Mouse (Mus musculus) liver, embryonic 12.5 days (tissue): ENCODE measurements around the gene Urah. TPM values are rescaled to one million over a fixed set of nuclear protein-coding genes. Genes with fewer than 3 reads are reported as not detected.
A peak's percentile ranks its signal among the peaks of the same experiment; 100 is the strongest.

Source experiments
- ATAC-seq: fragments of 200-750 bp; cut with Nextera tagmentation; 2 replicates; pipeline ENCODE4 v1.8.0; 2017; ENCODE audit warnings: moderate number of reproducible peaks, mild to moderate bottlenecking, moderate library complexity
- H3K27ac ChIP-seq: fragments of 300-500 bp; sonication (generic); 2 replicates; pipeline ENCODE4 v1.5.1; 2016; ENCODE audit warnings: mild to moderate bottlenecking
- H3K27me3 ChIP-seq: fragments of 300-500 bp; sonication (generic); replicated peaks from 2 replicates; pipeline ENCODE4 v1.6.1; 2016; ENCODE audit warnings: mild to moderate bottlenecking, moderate library complexity
- H3K36me3 ChIP-seq: fragments of 300-500 bp; sonication (generic); 2 replicates; pipeline ENCODE4 v1.6.1; 2016; ENCODE audit warnings: mild to moderate bottlenecking, moderate library complexity
- H3K4me1 ChIP-seq: fragments of 300-500 bp; sonication (generic); 2 replicates; pipeline ENCODE4 v1.6.1; 2016
- H3K4me2 ChIP-seq: fragments of 300-500 bp; sonication (generic); 2 replicates; pipeline ENCODE4 v1.6.1; 2016; ENCODE audit warnings: mild to moderate bottlenecking, moderate library complexity
- H3K4me3 ChIP-seq: fragments of 300-500 bp; sonication (generic); 2 replicates; pipeline ENCODE4 v1.5.1; 2016; ENCODE audit warnings: mild to moderate bottlenecking, moderate library complexity
- H3K9ac ChIP-seq: fragments of 300-500 bp; sonication (generic); 2 replicates; pipeline ENCODE4 v1.6.1; 2016; ENCODE audit warnings: mild to moderate bottlenecking, moderate library complexity
- H3K9me3 ChIP-seq: fragments of 300-500 bp; sonication (generic); replicated peaks from 2 replicates; pipeline ENCODE4 v1.6.1; 2016; ENCODE audit warnings: mild to moderate bottlenecking, moderate library complexity
- WGBS: fragments of 180-500 bp; shearing (Covaris S2); methylation state at CpG from one replicate; pipeline ENCODE4 v1.1.7; 2016; ENCODE audit not compliant: insufficient replicate concordance; 5-methylcytosine and 5-hydroxymethylcytosine counted together
- polyA plus RNA-seq: library from polyadenylated mRNA; unstranded; fragments of >200 nt; fragmentation: Nextera tagmentation; extraction: Ambion mirVana; gene quantifications from 2 replicates; pipeline ENCODE4 v1.2.1, GENCODE M21; 2016

Gene Urah
- polyA plus RNA-seq, 1 experiment from 2014 or later, result 4.5 TPM

DNA sequence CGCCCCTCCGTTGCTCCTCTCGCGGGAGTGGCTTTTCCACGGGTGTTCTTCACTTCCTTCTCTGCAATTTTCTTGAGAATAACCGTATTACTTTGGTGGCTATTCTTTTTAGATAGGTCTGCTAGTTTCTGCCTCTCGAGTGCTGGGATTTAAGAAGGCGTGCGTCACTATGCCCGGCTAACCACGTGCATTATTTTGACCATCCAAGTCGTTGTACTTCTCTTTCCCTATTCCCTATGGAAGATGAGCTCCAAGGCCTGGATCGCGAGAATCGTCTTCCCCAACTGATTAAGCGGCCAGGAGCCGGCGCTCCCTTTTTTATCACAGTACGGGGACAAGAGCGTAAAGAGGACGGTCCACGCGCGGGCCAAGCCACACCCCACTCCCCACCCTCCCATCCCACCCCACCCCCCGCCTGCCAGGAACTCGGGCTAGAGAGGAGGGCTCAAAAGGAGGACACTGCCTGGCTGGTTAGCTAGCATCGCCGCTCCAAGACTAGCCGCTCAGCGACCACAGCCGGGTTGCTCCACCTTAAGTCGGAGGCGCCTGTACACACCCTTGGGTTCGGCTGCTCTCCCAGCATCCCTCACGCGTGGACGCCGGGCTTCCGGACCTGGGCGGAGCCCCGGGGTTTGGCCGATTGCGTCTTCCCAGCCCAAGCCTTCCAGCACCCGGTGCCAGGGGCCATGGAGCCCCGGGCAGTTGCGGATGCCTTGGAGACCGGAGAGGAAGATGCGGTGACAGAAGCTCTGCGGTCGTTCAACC lies 22.1 kb downstream of the Urah start, which contains the start of gene Ric8a:
TSS of gene Ric8a (plus strand) at position 173 of the 765 bp plus-strand sequence.
- Histone ChIP-seq H3K4me3 (peak within 1 kb of the TSS; percentile 89), H3K9ac (peak within 1 kb of the TSS; percentile 87), H3K9me3 (no peaks in the 10 kb centered on the region), H3K4me1 (peaks cover 44% of the 10 kb centered on the region), H3K27ac (peak within 1 kb of the TSS; percentile 98), H3K27me3 (no peaks in the 10 kb centered on the region), H3K36me3 (peaks cover 71% of the 10 kb centered on the region), H3K4me2 (peak within 1 kb of the TSS; percentile 96)
- under 1% methylated on average over 50 of the region's 50 CpGs for WGBS
- peak; percentile 84 for ATAC-seq

GRCm38 (mm10) chr7:140857550-140858505 lies 23.0 kb downstream of the Urah start, which contains the start of gene Bet1l:
Gene Bet1l (minus strand): TSS chr7:140857577.
- Histone ChIP-seq H3K4me2 (peak within 1 kb of the TSS; percentile 96), H3K4me1 (peaks cover 44% of the 10 kb centered on the region), H3K4me3 (peak within 1 kb of the TSS; percentile 89), H3K9me3 (no peaks in the 10 kb centered on the region), H3K9ac (peak within 1 kb of the TSS; percentile 87), H3K27ac (peak within 1 kb of the TSS; percentile 98), H3K27me3 (no peaks in the 10 kb centered on the region), H3K36me3 (peaks cover 71% of the 10 kb centered on the region)
- ATAC-seq, result peak; percentile 20
- WGBS, result 27% methylated on average over 40 of the region's 40 CpGs

DNA sequence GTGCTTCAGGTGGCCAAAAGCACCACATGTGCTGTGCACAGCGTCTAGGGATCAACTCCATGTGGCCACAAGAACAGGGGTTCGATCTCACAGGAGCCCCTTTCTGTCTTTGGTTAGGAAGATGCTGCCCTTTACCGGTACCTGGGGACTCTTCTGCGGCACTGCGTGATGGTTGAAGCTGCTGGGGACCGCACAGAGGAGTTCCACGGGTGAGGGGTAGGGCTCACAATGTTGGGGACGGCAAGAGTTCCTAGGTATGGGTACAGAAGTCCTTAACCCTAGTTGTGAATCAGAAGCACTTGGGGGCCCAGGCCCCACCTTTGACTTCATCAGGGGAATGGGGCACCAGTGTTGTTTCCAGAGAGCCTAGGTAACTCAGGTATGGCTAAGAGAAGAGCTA lies 23.9 kb downstream of the Urah start:
- Histone ChIP-seq H3K4me3 (peak overlapping the region; percentile 89; the same call in 1 of the 2 replicates), H3K9ac (peak overlapping the region; percentile 3; the same call in 1 of the 2 replicates), H3K27me3 (no peaks in the 10 kb centered on the region), H3K27ac (no peak overlapping the region), H3K4me1 (peaks cover 41% of the 10 kb centered on the region), H3K36me3 (peaks cover 71% of the 10 kb centered on the region), H3K4me2 (peak overlapping the region; percentile 96), H3K9me3 (no peaks in the 10 kb centered on the region)
- 89% methylated on average over 8 of the region's 8 CpGs for WGBS
- no peak for ATAC-seq

DNA sequence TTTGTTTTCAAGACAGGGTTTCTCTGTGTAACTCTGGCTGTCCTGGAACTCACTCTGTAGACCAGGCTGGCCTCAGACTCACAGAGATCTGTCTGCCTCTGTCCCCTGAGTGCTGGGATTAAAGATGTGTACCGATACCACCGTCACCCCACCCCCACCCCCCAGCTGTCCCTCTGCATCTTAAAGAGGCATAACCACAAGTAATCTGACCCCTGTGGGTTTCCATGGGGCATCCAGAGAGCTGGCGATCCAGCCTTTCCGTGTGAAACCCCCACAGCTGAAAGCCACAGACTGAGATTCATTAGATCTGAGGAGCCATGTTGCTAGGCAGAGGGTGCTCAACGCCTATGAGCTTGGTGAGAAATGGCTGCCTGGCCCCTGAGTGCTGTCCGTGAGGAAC lies 25.2 kb downstream of the Urah start:
- H3K9me3 ChIP-seq, result no peaks in the 10 kb centered on the region
- no peak overlapping the region for H3K27ac ChIP-seq
- no peak overlapping the region for H3K4me2 ChIP-seq
- H3K4me3 ChIP-seq, result no peak overlapping the region
- no peak overlapping the region for H3K9ac ChIP-seq
- H3K36me3 ChIP-seq, result peaks cover 71% of the 10 kb centered on the region
- peaks cover 28% of the 10 kb centered on the region for H3K4me1 ChIP-seq
- no peak for ATAC-seq
- H3K27me3 ChIP-seq, result no peaks in the 10 kb centered on the region
- WGBS, result 63% methylated on average over 6 of the region's 6 CpGs

GRCm38 (mm10) chr7:140860728-140861127 lies 25.9 kb downstream of the Urah start:
- ATAC-seq, result no peak
- H3K4me2 ChIP-seq, result no peak overlapping the region
- no peak overlapping the region for H3K9ac ChIP-seq
- peaks cover 76% of the 10 kb centered on the region for H3K36me3 ChIP-seq
- H3K27ac ChIP-seq, result no peak overlapping the region
- peaks cover 22% of the 10 kb centered on the region for H3K4me1 ChIP-seq
- no peaks in the 10 kb centered on the region for H3K27me3 ChIP-seq
- no peak overlapping the region for H3K4me3 ChIP-seq
- 82% methylated on average over 5 of the region's 5 CpGs for WGBS
- no peaks in the 10 kb centered on the region for H3K9me3 ChIP-seq

- no peaks in the 10 kb centered on the region for H3K27me3 ChIP-seq
- no peak overlapping the region for H3K4me2 ChIP-seq
- no peak overlapping the region for H3K9ac ChIP-seq
- ATAC-seq, result no peak
- H3K27ac ChIP-seq, result no peak overlapping the region
- no peaks in the 10 kb centered on the region for H3K4me1 ChIP-seq
- peaks cover 92% of the 10 kb centered on the region for H3K36me3 ChIP-seq
- 84% methylated on average over 12 of the region's 12 CpGs for WGBS
- H3K4me3 ChIP-seq, result no peak overlapping the region
- no peaks in the 10 kb centered on the region for H3K9me3 ChIP-seq
Measured at GRCm38 (mm10) chr7:140864761-140865160, 29.9 kb downstream of the Urah start.

GRCm38 (mm10) chr7:140874224-140874623 lies 39.4 kb downstream of the Urah start:
- no peaks in the 10 kb centered on the region for H3K9me3 ChIP-seq
- H3K27me3 ChIP-seq, result no peaks in the 10 kb centered on the region
- ATAC-seq, result no peak
- peaks cover 12% of the 10 kb centered on the region for H3K4me1 ChIP-seq
- peaks cover 76% of the 10 kb centered on the region for H3K36me3 ChIP-seq
- no peak overlapping the region for H3K4me2 ChIP-seq
- H3K27ac ChIP-seq, result 0 out of 2 replicates have a peak overlapping the region, but pooled peaks have one; percentile 7
- WGBS, result 42% methylated on average over 4 of the region's 4 CpGs
- H3K4me3 ChIP-seq, result no peak overlapping the region
- H3K9ac ChIP-seq, result no peak overlapping the region

GRCm38 (mm10) chr7:140877364-140877763 lies 42.5 kb downstream of the Urah start:
- no peak overlapping the region for H3K4me3 ChIP-seq
- no peak for ATAC-seq
- WGBS, result 68% methylated on average over 6 of the region's 6 CpGs

DNA sequence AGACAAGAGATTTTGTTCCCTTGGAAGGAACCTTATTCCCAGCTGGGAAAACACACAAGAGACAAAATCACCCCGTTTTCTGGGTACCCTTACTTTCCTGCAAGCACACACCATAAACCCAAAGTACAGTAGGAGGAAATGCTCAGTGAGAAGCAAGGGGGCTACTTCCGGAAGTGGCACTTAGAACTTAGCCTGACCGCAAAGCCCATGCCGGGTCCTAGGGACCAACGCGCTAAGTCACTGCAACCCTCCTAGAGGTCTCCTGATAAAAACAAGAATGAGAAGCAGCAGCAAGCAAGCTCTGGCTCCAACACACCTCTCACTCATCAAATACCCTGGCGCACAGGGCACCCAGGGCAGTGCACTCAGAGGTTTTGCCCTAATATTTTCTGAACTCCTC lies 44.5 kb downstream of the Urah start:
- WGBS, result 36% methylated on average over 7 of the region's 7 CpGs
- Histone ChIP-seq H3K4me1 (peaks cover 46% of the 10 kb centered on the region), H3K9me3 (no peaks in the 10 kb centered on the region), H3K27me3 (no peaks in the 10 kb centered on the region), H3K9ac (no peak overlapping the region), H3K27ac (peak overlapping the region; percentile 51; the same call in 1 of the 2 replicates), H3K4me2 (peak overlapping the region; percentile 91), H3K36me3 (peaks cover 47% of the 10 kb centered on the region), H3K4me3 (peak overlapping the region; percentile 16; the same call in 1 of the 2 replicates)
- no peak for ATAC-seq

More at GRCm38 (mm10) chr7:140877364-140877763, 42.5 kb downstream of the Urah start:
- no peak overlapping the region for H3K27ac ChIP-seq
- H3K27me3 ChIP-seq, result no peaks in the 10 kb centered on the region
- H3K4me2 ChIP-seq, result no peak overlapping the region
- H3K36me3 ChIP-seq, result peaks cover 50% of the 10 kb centered on the region
- no peaks in the 10 kb centered on the region for H3K9me3 ChIP-seq
- no peak overlapping the region for H3K9ac ChIP-seq
- peaks cover 33% of the 10 kb centered on the region for H3K4me1 ChIP-seq

DNA sequence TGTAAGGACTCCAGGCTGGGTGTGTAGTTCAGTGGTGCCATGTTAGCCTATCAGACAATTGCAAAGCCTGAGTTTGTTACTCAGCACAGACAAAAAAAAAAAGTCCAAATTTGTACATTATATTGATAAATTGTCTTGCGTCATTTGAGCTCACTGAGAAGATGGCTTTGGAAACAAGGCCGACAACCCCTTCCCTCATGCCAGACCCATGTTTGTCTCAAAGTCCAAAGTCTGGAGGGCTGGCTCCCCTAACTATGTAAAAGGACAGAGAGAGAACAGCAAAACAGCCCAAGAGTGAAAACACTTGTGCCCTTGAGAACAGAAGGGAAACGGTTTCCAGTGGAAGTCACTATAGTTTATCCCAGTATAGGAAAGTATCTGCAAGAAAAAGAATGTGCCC lies 45.6 kb downstream of the Urah start:
- H3K4me3 ChIP-seq, result peak overlapping the region; percentile 99
- no peaks in the 10 kb centered on the region for H3K27me3 ChIP-seq
- H3K9me3 ChIP-seq, result no peaks in the 10 kb centered on the region
- peak overlapping the region; percentile 91 for H3K4me2 ChIP-seq
- H3K27ac ChIP-seq, result peak overlapping the region; percentile 69
- WGBS, result 71% methylated on average over 3 of the region's 3 CpGs
- H3K4me1 ChIP-seq, result peaks cover 43% of the 10 kb centered on the region
- peaks cover 48% of the 10 kb centered on the region for H3K36me3 ChIP-seq
- no peak for ATAC-seq
- peak overlapping the region; percentile 88 for H3K9ac ChIP-seq

GRCm38 (mm10) chr7:140880865-140881515 lies 46.2 kb downstream of the Urah start:
- Histone ChIP-seq H3K27ac (peak overlapping the region; percentile 90), H3K27me3 (no peaks in the 10 kb centered on the region), H3K36me3 (peaks cover 49% of the 10 kb centered on the region), H3K4me2 (peak overlapping the region; percentile 91), H3K4me1 (peaks cover 43% of the 10 kb centered on the region), H3K9ac (peak overlapping the region; percentile 88), H3K4me3 (peak overlapping the region; percentile 99), H3K9me3 (no peaks in the 10 kb centered on the region)
- no peak for ATAC-seq
- WGBS, result 8% methylated on average over 8 of the region's 8 CpGs
